Mouse (Mus musculus) lung, postnatal 14 days (tissue): Measurements from ENCODE around the gene Rnf135.
"Not testable (repeated sequence)": the region's sequence is repeated elsewhere in the genome, so short reads cannot be mapped to it uniquely, and the experiment has no call there.

Experiments
- DNase-seq: peaks from one replicate; pipeline ENCODE4 v3.0.0; 2021

The Rnf135 gene

GRCm38 (mm10) chr11:80204037-80204436 is 20.4 kb downstream of the Rnf135 start:
- no peak for DNase-seq

- no peak for DNase-seq
These were observed 21.3 kb downstream of the Rnf135 start for GRCm38 (mm10) chr11:80204941-80205340.

- DNase-seq, result no peak
These were observed 24.8 kb downstream of the Rnf135 start for GRCm38 (mm10) chr11:80208465-80208859.

GRCm38 (mm10) chr11:80208860-80209800 is 25.5 kb downstream of the Rnf135 start, which contains the start of gene Rhot1:
TSS of gene Rhot1 (plus strand) at chr11:80209019.
- DNase-seq, result peak; percentile 98

- DNase-seq, result no peak
These were observed 26.7 kb downstream of the Rnf135 start for GRCm38 (mm10) chr11:80210321-80210720.

- DNase-seq, result no peak
These were observed 28.6 kb downstream of the Rnf135 start for GRCm38 (mm10) chr11:80212282-80212681.

GRCm38 (mm10) chr11:80215291-80215690 is 31.6 kb downstream of the Rnf135 start:
- DNase-seq, result no peak

- DNase-seq, result no peak
These were observed 35.1 kb downstream of the Rnf135 start for GRCm38 (mm10) chr11:80218657-80219293.

GRCm38 (mm10) chr11:80230066-80230465 is 46.4 kb downstream of the Rnf135 start:
- DNase-seq, result not testable (repeated sequence)

GRCm38 (mm10) chr11:80237278-80237677 is 53.6 kb downstream of the Rnf135 start:
- DNase-seq, result no peak

GRCm38 (mm10) chr11:80238306-80238705 is 54.7 kb downstream of the Rnf135 start:
- DNase-seq, result no peak

GRCm38 (mm10) chr11:80247026-80247425 is 63.4 kb downstream of the Rnf135 start:
- DNase-seq, result no peak

GRCm38 (mm10) chr11:80248531-80248930 is 64.9 kb downstream of the Rnf135 start:
- no peak for DNase-seq
